Mouse (Mus musculus) retina, embryonic 14.5 days (tissue): ENCODE results near the gene Rbm8a2.

ENCODE experiments used
- DNase-seq: peaks from one replicate; pipeline ENCODE4 v3.0.0-alpha.2; 2015; ENCODE audit warnings: low spot score

Rbm8a2 gene

DNA sequence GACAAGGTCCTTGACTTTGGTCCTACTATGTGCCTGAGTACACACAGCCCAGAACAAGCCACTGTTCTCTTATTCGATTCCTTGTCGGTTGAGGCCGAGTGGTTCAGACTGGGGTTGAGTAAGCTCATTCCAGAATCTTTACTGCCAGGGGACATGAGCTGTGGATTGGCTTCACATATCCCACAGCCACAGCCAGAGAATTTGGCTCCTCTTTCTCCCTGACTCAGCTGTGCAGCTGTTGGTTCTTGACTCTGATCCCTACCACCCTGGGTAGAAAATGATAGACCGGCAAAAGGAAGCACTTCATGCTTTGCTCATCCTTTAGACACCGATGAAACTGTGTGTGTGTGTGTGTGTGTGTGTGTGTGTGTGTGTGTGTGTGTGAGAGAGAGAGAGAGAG, 47.5 kb downstream of the Rbm8a2 start:
- DNase-seq, result no peak
